Mouse (Mus musculus) CH12.LX (cell line): Measurements from ENCODE around the gene Nab1.

ENCODE experiments used
- CHD2 ChIP-seq: IDR thresholded peaks from 2 replicates; pipeline ENCODE4 v1.6.1; 2011; ENCODE audit warnings: low read length, improper control_type of control experiment
- CTCF ChIP-seq, 2 experiments: IDR thresholded peaks in 1 of 2; conservative IDR thresholded peaks in 1 of 2; 2 replicates each; pipeline ENCODE4 v1.5.1; 2011 to 2012; ENCODE audit warnings: low read depth in 2 of 2, low read length in 2 of 2, improper control_type of control experiment in 1 of 2, inconsistent platforms in 1 of 2, mild to moderate bottlenecking in 1 of 2, moderate library complexity in 1 of 2
- KAT2A ChIP-seq: IDR thresholded peaks from 2 replicates; pipeline ENCODE4 v1.6.1; 2012; ENCODE audit warnings: low read length, improper control_type of control experiment, inconsistent platforms; ENCODE audit not compliant: insufficient replicate concordance
- MAX ChIP-seq: IDR thresholded peaks from 2 replicates; pipeline ENCODE4 v1.6.1; 2011; ENCODE audit warnings: low read length, improper control_type of control experiment
- POLR2A ChIP-seq: IDR thresholded peaks from 2 replicates; pipeline ENCODE4 v1.6.1; 2011; ENCODE audit warnings: low read depth, mild to moderate bottlenecking, improper control_type of control experiment, low read length
- SIN3A ChIP-seq: IDR thresholded peaks from 2 replicates; pipeline ENCODE4 v1.6.1; 2012; ENCODE audit warnings: low read length, improper control_type of control experiment, inconsistent platforms

- TF ChIP-seq MAX (no peak), POLR2A (no peak), KAT2A (no peak), SIN3A (no peak), CTCF (conservative IDR thresholded peaks at IDR 0.05 in 1 of 2, IDR thresholded peaks at IDR 0.05 in 1 of 2; ENCODE audit: low read depth in 2 of 2, low read length in 2 of 2) (no peak), CHD2 (no peak)
Observed at GRCm38 (mm10) chr1:52501090-52501489, 611 bp upstream of the Nab1 start.
